Mouse (Mus musculus) heart, adult 8-10 months (tissue): ENCODE measurements around the gene Ldlrad3. TPM values are rescaled to one million over a fixed set of nuclear protein-coding genes. Genes with fewer than 3 reads are reported as not detected.
A peak's percentile ranks its signal among the peaks of the same experiment; 100 is the strongest.

Experiments
- DNase-seq: peaks from one replicate; pipeline ENCODE4 v3.0.0; 2022; ENCODE audit warnings: low spot score
- total RNA-seq, 4 experiments: library from RNA; stranded (reverse); gene quantifications; 2 replicates each; pipeline ENCODE4 v1.2.4; 2022

Gene Ldlrad3
- total RNA-seq, 4 experiments from 2014 or later, result 3.1 to 3.7 (median 3.4) TPM

GRCm38 (mm10) chr2:102002974-102003775, 183.0 kb downstream of the Ldlrad3 start:
- no peak for DNase-seq

- no peak for DNase-seq
Measured at GRCm38 (mm10) chr2:102002408-102002973, 183.7 kb downstream of the Ldlrad3 start.

GRCm38 (mm10) chr2:102001661-102002060, 184.5 kb downstream of the Ldlrad3 start:
- no peak for DNase-seq

GRCm38 (mm10) chr2:101998911-101999572, 187.1 kb downstream of the Ldlrad3 start:
- DNase-seq, result no peak

- DNase-seq, result no peak
Measured at GRCm38 (mm10) chr2:101997013-101997412, 189.2 kb downstream of the Ldlrad3 start.

- no peak for DNase-seq
Measured at GRCm38 (mm10) chr2:101992574-101993310, 193.4 kb downstream of the Ldlrad3 start.

GRCm38 (mm10) chr2:101991726-101992125, 194.5 kb downstream of the Ldlrad3 start:
- DNase-seq, result no peak

- DNase-seq, result no peak
Measured at GRCm38 (mm10) chr2:101986344-101987087, 199.7 kb downstream of the Ldlrad3 start.

GRCm38 (mm10) chr2:101983853-101984543, 202.2 kb downstream of the Ldlrad3 start:
- DNase-seq, result no peak

- no peak for DNase-seq
Measured at GRCm38 (mm10) chr2:101983082-101983852, 202.9 kb downstream of the Ldlrad3 start.

- DNase-seq, result no peak
Measured at GRCm38 (mm10) chr2:101981964-101982498, 204.2 kb downstream of the Ldlrad3 start.

- DNase-seq, result no peak
Measured at GRCm38 (mm10) chr2:101981211-101981610, 205.0 kb downstream of the Ldlrad3 start.

- no peak for DNase-seq
Measured at GRCm38 (mm10) chr2:101980456-101980947, 205.7 kb downstream of the Ldlrad3 start.

- DNase-seq, result peak; percentile 19
Measured at GRCm38 (mm10) chr2:101978534-101979525, 207.4 kb downstream of the Ldlrad3 start.

- no peak for DNase-seq
Measured at GRCm38 (mm10) chr2:101976399-101977064, 209.7 kb downstream of the Ldlrad3 start.

- DNase-seq, result no peak
Measured at GRCm38 (mm10) chr2:101973810-101974209, 212.4 kb downstream of the Ldlrad3 start.

- no peak for DNase-seq
Measured at GRCm38 (mm10) chr2:101967601-101968000, 218.6 kb downstream of the Ldlrad3 start.

- no peak for DNase-seq
Measured at GRCm38 (mm10) chr2:101967152-101967551, 219.0 kb downstream of the Ldlrad3 start.
